Comparison of ENCODE assay signal across 8 mouse cellular contexts in the genomic region with DNA sequence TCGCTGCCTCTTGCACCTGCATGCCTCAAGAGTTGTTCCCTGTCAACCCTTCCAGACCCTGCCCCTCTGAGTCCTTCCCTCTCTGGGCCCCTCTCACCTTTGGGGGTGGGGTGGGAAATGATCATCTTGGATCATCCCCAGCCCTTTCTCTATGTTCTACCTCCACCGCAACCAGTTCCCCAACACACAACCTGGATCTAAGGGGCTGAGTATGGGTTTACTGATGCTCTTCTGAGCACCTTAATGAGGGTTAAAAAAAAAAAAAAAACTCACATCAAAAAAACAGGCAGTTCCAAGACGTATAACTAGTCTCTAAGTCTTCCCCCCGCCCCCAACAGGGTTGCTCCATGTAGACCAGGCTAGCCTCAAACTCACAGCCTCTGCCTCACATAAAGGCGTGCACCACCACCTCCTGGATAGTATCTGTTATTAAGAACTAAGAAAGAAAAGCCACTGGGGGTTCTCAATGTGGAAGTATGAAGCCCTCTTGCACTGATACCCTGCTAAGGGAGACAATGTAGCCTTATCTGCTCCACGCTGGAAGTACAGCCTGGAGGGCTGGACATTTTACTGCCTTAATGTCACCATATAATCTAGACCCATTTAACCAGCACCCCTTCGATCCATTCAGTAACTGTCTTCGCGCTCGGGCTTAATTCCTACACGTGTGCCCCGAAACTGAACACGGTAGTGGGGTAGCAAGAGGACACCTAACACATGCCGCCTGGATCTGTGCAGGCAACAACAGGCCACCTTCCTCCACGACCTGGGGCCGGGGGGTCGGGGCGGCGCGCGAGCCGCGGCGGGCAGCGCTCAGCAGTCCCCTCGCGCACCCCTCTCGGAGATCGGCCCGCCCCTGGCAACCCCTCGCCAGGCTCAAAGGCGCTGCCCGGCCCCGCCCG. TPM values are rescaled to one million over a fixed set of nuclear protein-coding genes. Genes with fewer than 3 reads are reported as not detected.
A peak's percentile ranks its signal among the peaks of the same experiment; 100 is the strongest.
DNase-seq lines count a peak whose midpoint lies in the region; ATAC-seq lines count a peak whose summit lies in the region.

No protein-coding gene starts in this region.

- no peak; the same call in 1 of the 2 replicates for ATAC-seq in lung, embryonic 16.5 days (ENCODE audit: low read depth)
- ATAC-seq in embryonic facial prominence, embryonic 11.5 days (replicated peaks; ENCODE audit: insufficient number of reproducible peaks, low FRiP score, low TSS enrichment, low read depth): peak; percentile 7
- peak; percentile 0; the same call in 1 of the 2 replicates for ATAC-seq in hindbrain, embryonic 13.5 days (ENCODE audit: low FRiP score)
- 0 out of 2 replicates have a peak, but pooled peaks have one; percentile 0 for ATAC-seq in midbrain, embryonic 15.5 days (replicated peaks)

- H3K9me3 ChIP-seq in lung, embryonic 16.5 days (ENCODE audit: control insufficient read depth, low read length): no peaks in the 10 kb centered on the region
- H3K9me3 ChIP-seq in embryonic facial prominence, embryonic 11.5 days (replicated peaks; ENCODE audit: control insufficient read depth, low read length): no peaks in the 10 kb centered on the region
- no peaks in the 10 kb centered on the region for H3K9me3 ChIP-seq in hindbrain, embryonic 13.5 days
- H3K9me3 ChIP-seq in midbrain, embryonic 15.5 days: no peaks in the 10 kb centered on the region

- no peaks in the 10 kb centered on the region for H3K27me3 ChIP-seq in lung, embryonic 16.5 days (ENCODE audit: control insufficient read depth, insufficient read depth, low read depth, low read length)
- no peaks in the 10 kb centered on the region for H3K27me3 ChIP-seq in embryonic facial prominence, embryonic 11.5 days (ENCODE audit: control insufficient read depth, insufficient read depth, low read length)
- no peaks in the 10 kb centered on the region for H3K27me3 ChIP-seq in hindbrain, embryonic 13.5 days
- H3K27me3 ChIP-seq in midbrain, embryonic 15.5 days (replicated peaks): no peaks in the 10 kb centered on the region

- peaks cover 3% of the 10 kb centered on the region for H3K36me3 ChIP-seq in lung, embryonic 16.5 days (ENCODE audit: control insufficient read depth, insufficient read depth, low read length)
- H3K36me3 ChIP-seq in embryonic facial prominence, embryonic 11.5 days (replicated peaks; ENCODE audit: control insufficient read depth, insufficient read depth, low read depth, low read length): peaks cover under 1% of the 10 kb centered on the region
- peaks cover 39% of the 10 kb centered on the region for H3K36me3 ChIP-seq in hindbrain, embryonic 13.5 days
- peaks cover 5% of the 10 kb centered on the region for H3K36me3 ChIP-seq in midbrain, embryonic 15.5 days (replicated peaks)

- peaks cover 26% of the 10 kb centered on the region for H3K4me1 ChIP-seq in lung, embryonic 16.5 days (replicated peaks; ENCODE audit: control insufficient read depth, insufficient read depth, low read length)
- 0 out of 2 replicates have a peak, but pooled peaks cover 2% of the 10 kb centered on the region for H3K4me1 ChIP-seq in embryonic facial prominence, embryonic 11.5 days (ENCODE audit: control insufficient read depth, insufficient read depth, low read length)
- peaks cover 39% of the 10 kb centered on the region for H3K4me1 ChIP-seq in hindbrain, embryonic 13.5 days (replicated peaks)
- H3K4me1 ChIP-seq in midbrain, embryonic 15.5 days: peaks cover 29% of the 10 kb centered on the region

- peak overlapping the region; percentile 80 for H3K4me2 ChIP-seq in lung, embryonic 16.5 days (ENCODE audit: low read depth, low read length)
- H3K4me2 ChIP-seq in embryonic facial prominence, embryonic 11.5 days (ENCODE audit: low read depth, low read length): peak overlapping the region; percentile 68
- H3K4me2 ChIP-seq in hindbrain, embryonic 13.5 days: peak overlapping the region; percentile 95
- peak overlapping the region; percentile 82 for H3K4me2 ChIP-seq in midbrain, embryonic 15.5 days

- 5% methylated on average over 31 of the region's 35 CpGs for WGBS in lung, embryonic 16.5 days
- 7% methylated on average over 34 of the region's 35 CpGs for WGBS in embryonic facial prominence, embryonic 11.5 days
- WGBS in hindbrain, embryonic 13.5 days: 7% methylated on average over 33 of the region's 35 CpGs
- WGBS in midbrain, embryonic 15.5 days: 6% methylated on average over 35 of the region's 35 CpGs

- peak overlapping the region; percentile 92 for H3K27ac ChIP-seq in lung, embryonic 16.5 days (ENCODE audit: low read length)
- peak overlapping the region; percentile 86 for H3K27ac ChIP-seq in embryonic facial prominence, embryonic 11.5 days (replicated peaks; ENCODE audit: low read depth, low read length)
- H3K27ac ChIP-seq in hindbrain, embryonic 13.5 days: peak overlapping the region; percentile 94
- peak overlapping the region; percentile 94 for H3K27ac ChIP-seq in midbrain, embryonic 15.5 days

- H3K9ac ChIP-seq in lung, embryonic 16.5 days (ENCODE audit: low read length): peak overlapping the region; percentile 91
- peak overlapping the region; percentile 87 for H3K9ac ChIP-seq in embryonic facial prominence, embryonic 11.5 days (replicated peaks; ENCODE audit: low read length)
- H3K9ac ChIP-seq in hindbrain, embryonic 13.5 days: peak overlapping the region; percentile 91
- H3K9ac ChIP-seq in midbrain, embryonic 15.5 days: peak overlapping the region; percentile 96

- peak overlapping the region; percentile 90 for H3K4me3 ChIP-seq in lung, embryonic 16.5 days (ENCODE audit: low read length)
- peak overlapping the region; percentile 87 for H3K4me3 ChIP-seq in embryonic facial prominence, embryonic 11.5 days (ENCODE audit: low read depth, low read length)
- H3K4me3 ChIP-seq in hindbrain, embryonic 13.5 days: peak overlapping the region; percentile 90
- peak overlapping the region; percentile 55 for H3K4me3 ChIP-seq in midbrain, embryonic 15.5 days

- no peak for DNase-seq in lung, postnatal 25 days (ENCODE audit: low spot score)
- peak; percentile 48 for DNase-seq in embryonic facial prominence, embryonic 11.5 days (ENCODE audit: low spot score)
- no peak for DNase-seq in spleen, adult 18-20 months
- DNase-seq in right cerebral cortex, adult 18-20 months: no peak
- DNase-seq in gastrocnemius, postnatal 10 days: no peak

RNA-seq across cellular contexts. Expression of a gene that starts 0.7 kb away (rescaled TPM):
- 150 and 157 TPM in 2 replicates for polyA plus RNA-seq in lung, embryonic 16.5 days (2015; fragmentation: Nextera tagmentation; extraction: Ambion mirVana)
- 164 and 173 TPM in 2 replicates for polyA plus RNA-seq in embryonic facial prominence, embryonic 11.5 days (2014; fragmentation: Nextera tagmentation; extraction: Ambion mirVana)
- 123 and 132 TPM in 2 replicates for polyA plus RNA-seq in hindbrain, embryonic 13.5 days (2015; fragmentation: Nextera tagmentation; extraction: Ambion mirVana)
- polyA plus RNA-seq in midbrain, embryonic 15.5 days (2015; fragmentation: Nextera tagmentation; extraction: Ambion mirVana): 111 and 115 TPM in 2 replicates
- 10 to 100 TPM; 49.0 to 58.1 TPM for total RNA-seq in gastrocnemius, postnatal 10 days (2021)

RNA-seq across cellular contexts. Expression of a gene that starts 0.9 kb away (rescaled TPM):
- polyA plus RNA-seq in lung, embryonic 16.5 days (2015; fragmentation: Nextera tagmentation; extraction: Ambion mirVana): 6.3 and 6.9 TPM in 2 replicates
- polyA plus RNA-seq in embryonic facial prominence, embryonic 11.5 days (2014; fragmentation: Nextera tagmentation; extraction: Ambion mirVana): 3.3 and 3.5 TPM in 2 replicates
- 7.1 and 8.0 TPM in 2 replicates for polyA plus RNA-seq in hindbrain, embryonic 13.5 days (2015; fragmentation: Nextera tagmentation; extraction: Ambion mirVana)
- polyA plus RNA-seq in midbrain, embryonic 15.5 days (2015; fragmentation: Nextera tagmentation; extraction: Ambion mirVana): 8.2 and 8.9 TPM in 2 replicates
- total RNA-seq in gastrocnemius, postnatal 10 days (2021): 1 to 10 TPM; 2.6 to 4.3 TPM

RNA-seq across cellular contexts. Expression of a gene that starts 18.6 kb away (rescaled TPM):
- polyA plus RNA-seq in lung, embryonic 16.5 days (2015; fragmentation: Nextera tagmentation; extraction: Ambion mirVana): 26.8 and 27.4 TPM in 2 replicates
- 7.3 and 7.4 TPM in 2 replicates for polyA plus RNA-seq in embryonic facial prominence, embryonic 11.5 days (2014; fragmentation: Nextera tagmentation; extraction: Ambion mirVana)
- 18.6 and 24.2 TPM in 2 replicates for polyA plus RNA-seq in hindbrain, embryonic 13.5 days (2015; fragmentation: Nextera tagmentation; extraction: Ambion mirVana)
- 21.9 and 22.7 TPM in 2 replicates for polyA plus RNA-seq in midbrain, embryonic 15.5 days (2015; fragmentation: Nextera tagmentation; extraction: Ambion mirVana)
- 10 to 100 TPM; 10.5 to 13.6 TPM for total RNA-seq in gastrocnemius, postnatal 10 days (2021)

RNA-seq across cellular contexts. Expression of a gene that starts 28.9 kb away (rescaled TPM):
- 11.4 and 14.9 TPM in 2 replicates for polyA plus RNA-seq in lung, embryonic 16.5 days (2015; fragmentation: Nextera tagmentation; extraction: Ambion mirVana)
- 1.4 and 2.1 TPM in 2 replicates for polyA plus RNA-seq in embryonic facial prominence, embryonic 11.5 days (2014; fragmentation: Nextera tagmentation; extraction: Ambion mirVana)
- 8.4 and 11.1 TPM in 2 replicates for polyA plus RNA-seq in hindbrain, embryonic 13.5 days (2015; fragmentation: Nextera tagmentation; extraction: Ambion mirVana)
- polyA plus RNA-seq in midbrain, embryonic 15.5 days (2015; fragmentation: Nextera tagmentation; extraction: Ambion mirVana): 20.1 and 23.0 TPM in 2 replicates
- under 1 TPM; 0.09 to 0.14 TPM for total RNA-seq in gastrocnemius, postnatal 10 days (2021)
